Mouse (Mus musculus) telencephalon, adult 2 months (tissue): ENCODE measurements around the gene Sgsh.

Experiments used
- DNase-seq: peaks from one replicate; pipeline ENCODE4 v3.0.0-alpha.2; 2011; ENCODE audit warnings: low read depth, low spot score

Sgsh gene

DNA sequence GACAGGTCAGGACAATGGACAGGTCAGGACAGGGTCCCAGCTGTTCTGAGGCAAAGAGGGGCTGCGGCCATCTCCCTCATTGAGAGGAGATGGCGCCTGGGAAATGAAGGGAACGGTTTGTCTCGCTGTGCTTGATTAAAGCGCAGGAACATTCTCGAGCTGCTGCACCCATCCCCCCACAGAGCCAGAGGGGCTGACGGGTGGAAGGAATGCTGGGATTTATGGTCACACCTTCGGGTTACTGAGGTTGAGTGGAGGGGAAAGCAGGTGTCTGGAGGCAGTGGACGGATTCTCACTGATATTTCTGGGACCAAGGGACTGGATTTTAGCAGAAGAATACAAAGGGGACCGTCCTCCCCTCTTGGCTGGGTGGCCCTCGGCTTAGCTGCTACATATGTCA, 47.4 kb downstream of the Sgsh start:
- no peak for DNase-seq

GRCm38 (mm10) chr11:119307658-119307867, 47.8 kb downstream of the Sgsh start, which contains the start of gene Card14:
TSS of gene Card14 (plus strand) at chr11:119307768.
- no peak for DNase-seq

DNA sequence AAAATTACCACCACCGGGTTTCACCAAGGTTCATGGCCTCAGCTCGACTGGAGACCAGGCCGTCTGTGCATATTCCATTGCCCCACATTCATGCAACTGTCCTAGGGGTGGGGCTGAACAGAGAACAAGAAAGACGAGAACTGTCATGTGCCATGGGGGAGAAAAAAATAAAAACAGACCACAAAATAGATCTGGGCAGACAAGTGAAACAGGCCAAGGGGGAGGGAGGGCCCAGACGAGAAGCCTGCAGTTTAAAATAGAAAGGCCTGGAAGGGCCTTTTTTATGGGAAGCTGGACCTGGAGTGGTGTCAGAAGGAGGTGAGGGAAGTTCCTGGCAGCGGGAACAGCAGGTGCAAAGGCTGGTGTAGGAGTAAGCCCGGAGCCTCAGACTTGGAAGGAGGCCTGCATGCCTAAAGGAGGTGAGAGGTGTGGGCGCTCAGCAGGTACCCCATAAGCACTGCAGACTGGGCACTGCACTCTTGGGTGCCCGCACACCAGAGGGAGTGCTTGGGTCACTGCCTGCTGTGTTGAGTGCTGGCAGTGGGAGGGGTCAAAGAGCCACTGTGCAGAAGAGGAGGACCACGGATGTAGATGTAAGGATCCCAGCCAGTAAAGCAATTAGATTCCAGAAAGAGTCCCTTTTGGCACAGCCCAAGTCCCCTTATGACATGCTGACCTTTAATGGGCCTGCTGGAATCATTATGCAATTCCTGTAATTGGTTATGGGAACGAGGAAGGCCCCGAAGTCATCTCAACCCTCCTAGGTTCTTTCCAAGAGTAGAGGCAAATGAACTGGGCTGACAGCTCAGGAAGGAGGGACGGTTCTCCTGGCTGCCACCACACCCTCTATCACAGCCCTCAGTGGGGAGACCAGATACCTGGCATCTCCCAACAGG, 48.3 kb downstream of the Sgsh start:
- DNase-seq, result no peak

GRCm38 (mm10) chr11:119304904-119305712, 50.2 kb downstream of the Sgsh start:
- DNase-seq, result no peak

DNA sequence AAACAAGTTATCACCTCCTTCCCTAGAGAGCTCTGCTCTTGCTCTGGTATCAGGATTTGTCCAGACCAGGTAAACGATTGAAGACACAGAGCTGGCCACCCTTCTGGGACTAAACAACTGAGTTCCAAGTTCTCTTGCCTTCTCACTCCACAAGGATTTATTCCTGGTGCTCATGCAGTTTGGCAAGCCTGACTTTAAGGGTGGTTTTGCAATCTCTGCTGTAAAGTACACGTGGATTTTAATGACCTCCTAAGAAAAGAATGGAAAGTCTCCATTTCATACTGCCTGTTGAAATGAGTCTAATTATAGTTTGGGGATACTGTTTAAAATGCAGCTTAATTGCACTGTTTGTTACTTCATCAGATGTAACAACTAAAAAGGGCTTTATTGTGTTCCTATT, 54.4 kb downstream of the Sgsh start:
- no peak for DNase-seq

DNA sequence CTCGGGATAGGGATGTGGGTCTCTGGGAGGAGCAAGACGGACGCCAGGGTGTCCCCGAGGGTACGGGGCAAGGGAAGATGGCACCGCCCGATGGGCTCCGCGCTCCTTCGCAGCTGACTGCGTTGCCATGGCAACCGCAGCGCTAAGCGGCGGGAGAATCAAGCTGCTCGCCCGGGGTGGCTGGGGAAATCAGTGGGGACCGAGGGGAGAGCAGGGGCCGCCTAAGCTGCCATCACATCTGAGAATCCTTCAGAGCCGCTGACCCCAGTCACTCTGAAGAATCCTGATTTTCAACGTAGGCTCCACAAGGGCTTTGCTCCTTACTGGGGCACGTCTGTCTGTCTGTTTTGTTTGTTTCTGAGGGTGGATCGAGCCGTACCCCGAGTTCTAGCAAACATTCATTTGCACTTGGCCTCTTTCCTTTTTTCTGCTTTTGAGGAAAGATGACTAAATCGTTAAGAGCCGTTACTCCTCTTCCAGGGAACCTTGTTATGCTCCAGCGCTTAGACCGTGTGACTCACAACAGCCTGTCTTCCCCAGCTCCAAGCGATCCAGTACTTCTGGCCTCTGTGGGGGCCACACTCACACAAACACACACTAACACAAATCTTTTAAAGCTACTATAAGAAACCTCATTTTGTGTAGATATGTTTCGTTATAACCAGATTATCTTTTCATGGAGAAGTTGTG, 54.9 kb downstream of the Sgsh start:
- no peak for DNase-seq

DNA sequence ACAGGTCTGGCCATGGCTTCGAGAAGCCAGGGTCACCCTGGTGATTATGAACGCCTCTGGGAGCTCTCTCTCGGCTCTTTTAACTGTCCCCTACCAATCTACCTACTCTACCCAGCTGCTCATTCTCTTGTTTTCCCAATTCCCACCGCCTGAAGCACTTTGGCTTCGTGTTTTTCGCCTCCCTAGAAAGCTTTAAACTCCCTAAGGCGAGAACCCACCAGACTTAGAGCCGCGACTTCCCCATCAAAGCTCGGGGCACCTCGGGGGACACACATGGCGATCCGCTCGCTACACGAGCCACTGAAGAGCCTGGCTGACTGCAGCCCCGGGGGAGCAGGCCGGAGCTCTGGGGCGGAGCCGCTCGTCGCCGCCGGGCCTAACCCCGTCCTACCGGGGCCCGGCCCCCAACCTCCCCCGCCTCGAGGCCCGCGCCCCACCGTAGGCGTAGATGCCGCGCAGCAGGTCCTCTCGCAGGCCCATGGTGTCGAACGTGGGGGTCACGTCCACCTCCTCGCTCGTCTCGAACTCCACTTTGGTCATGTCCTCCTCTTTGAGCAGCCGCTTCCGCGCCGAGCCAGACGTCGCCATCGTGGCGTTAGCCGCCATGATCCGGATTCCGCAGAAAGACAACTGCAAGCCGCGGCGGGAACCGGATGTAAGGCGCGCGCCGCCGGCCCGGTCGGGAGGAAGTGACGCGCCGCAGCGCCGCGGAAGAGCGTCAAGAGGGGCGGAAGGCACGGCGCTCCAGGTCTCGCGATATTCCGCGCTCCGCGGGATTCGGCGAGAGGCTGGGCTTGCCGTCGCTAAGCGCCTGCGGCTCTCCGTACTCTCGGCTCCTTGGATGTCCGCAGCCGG, 55.7 kb downstream of the Sgsh start, which contains the start of gene Eif4a3:
Gene Eif4a3 (minus strand): TSS at position 699 of the 855 bp plus-strand sequence.
- DNase-seq, result peak; percentile 94

- DNase-seq, result no peak
Observed at GRCm38 (mm10) chr11:119298917-119299316, 56.4 kb downstream of the Sgsh start.

DNA sequence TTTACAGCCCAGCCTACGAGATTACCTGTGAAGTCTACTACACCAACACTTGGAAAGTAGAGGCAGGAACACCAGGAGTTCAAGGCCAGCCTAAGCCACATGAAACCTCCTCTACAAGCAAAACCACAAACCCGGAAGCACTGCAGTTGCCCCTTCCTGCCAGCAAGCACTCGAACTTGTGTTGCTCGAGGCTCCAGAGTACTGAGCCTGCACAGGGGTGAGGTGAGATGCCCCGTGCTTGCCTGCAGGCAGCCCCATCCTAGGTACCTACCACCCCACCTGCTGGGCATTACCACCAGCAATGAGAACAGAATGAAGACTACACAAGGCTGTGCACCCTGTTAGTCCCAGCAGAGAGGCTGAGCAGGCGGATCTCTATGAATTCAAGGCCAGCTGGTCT, 57.3 kb downstream of the Sgsh start:
- DNase-seq, result no peak
